Mouse (Mus musculus) heart, embryonic 14.5 days (tissue): ENCODE results near the gene Ppp4r4. TPM values are rescaled to one million over a fixed set of nuclear protein-coding genes. Genes with fewer than 3 reads are reported as not detected.
"Not testable (repeated sequence)": the region's sequence is repeated elsewhere in the genome, so short reads cannot be mapped to it uniquely, and the experiment has no call there.

ENCODE experiments used
- ATAC-seq: fragments of 200-750 bp; cut with Nextera tagmentation; 2 replicates; pipeline ENCODE4 v1.8.0; 2017; ENCODE audit warnings: low read depth, moderate TSS enrichment; ENCODE audit not compliant: insufficient number of reproducible peaks, insufficient read depth, low FRiP score
- H3K27ac ChIP-seq, 2 experiments: fragments of 200-500 bp in 1 of 2; fragments of 300-500 bp in 1 of 2; sonication (generic) in 1 of 2; replicated peaks in 1 of 2; 2 replicates each; pipeline ENCODE4 v1.5.1; 2012 to 2014; ENCODE audit warnings: low read depth in 2 of 2, low read length in 2 of 2, control low read depth in 1 of 2, mild to moderate bottlenecking in 1 of 2, mixed read lengths in 1 of 2; ENCODE audit not compliant: control insufficient read depth in 1 of 2, insufficient read depth in 1 of 2
- H3K27me3 ChIP-seq: fragments of 300-500 bp; sonication (generic); 2 replicates; pipeline ENCODE4 v1.6.1; 2014; ENCODE audit warnings: mild to moderate bottlenecking, low read length, control low read depth; ENCODE audit not compliant: control insufficient read depth, insufficient read depth
- H3K36me3 ChIP-seq: fragments of 300-500 bp; sonication (generic); 2 replicates; pipeline ENCODE4 v1.6.1; 2014; ENCODE audit warnings: mild to moderate bottlenecking, control low read depth, low read length, mixed read lengths; ENCODE audit not compliant: control insufficient read depth, insufficient read depth
- H3K4me1 ChIP-seq, 2 experiments: fragments of 200-500 bp in 1 of 2; fragments of 300-500 bp in 1 of 2; sonication (generic) in 1 of 2; 2 replicates each; pipeline ENCODE4 v1.6.1; 2012 to 2014; ENCODE audit warnings: low read length in 2 of 2, control low read depth in 1 of 2, mixed read lengths in 1 of 2; ENCODE audit not compliant: control insufficient read depth in 2 of 2, insufficient read depth in 2 of 2
- H3K4me2 ChIP-seq: fragments of 300-500 bp; sonication (generic); 2 replicates; pipeline ENCODE4 v1.6.1; 2014; ENCODE audit warnings: mild to moderate bottlenecking, low read length
- H3K4me3 ChIP-seq, 2 experiments: fragments of 200-500 bp in 1 of 2; fragments of 300-500 bp in 1 of 2; sonication (generic) in 1 of 2; 2 replicates each; pipeline ENCODE4 v1.5.1; 2012 to 2014; ENCODE audit warnings: low read length in 2 of 2, mild to moderate bottlenecking in 2 of 2, control low read depth in 1 of 2, low read depth in 1 of 2, moderate library complexity in 1 of 2; ENCODE audit not compliant: control insufficient read depth in 1 of 2, insufficient read depth in 1 of 2
- H3K9ac ChIP-seq: fragments of 300-500 bp; sonication (generic); 2 replicates; pipeline ENCODE4 v1.6.1; 2014; ENCODE audit warnings: mild to moderate bottlenecking, low read length
- H3K9me3 ChIP-seq: fragments of 300-500 bp; sonication (generic); 2 replicates; pipeline ENCODE4 v1.6.1; 2016; ENCODE audit warnings: low read length, control low read depth; ENCODE audit not compliant: control insufficient read depth
- WGBS: fragments of 180-500 bp; shearing (Covaris S2); extraction: QIAGEN DNeasy Blood & Tissue Kit; methylation state at CpG from one replicate; pipeline ENCODE4 v1.1.7; 2014; 5-methylcytosine and 5-hydroxymethylcytosine counted together
- polyA plus RNA-seq: library from polyadenylated mRNA; unstranded; fragments of >200 nt; fragmentation: Nextera tagmentation; extraction: Ambion mirVana; gene quantifications from 2 replicates; pipeline ENCODE4 v1.2.1, GENCODE M21; 2014

Ppp4r4 gene
- polyA plus RNA-seq, 1 experiment from 2014 or later = 0.26 TPM

DNA sequence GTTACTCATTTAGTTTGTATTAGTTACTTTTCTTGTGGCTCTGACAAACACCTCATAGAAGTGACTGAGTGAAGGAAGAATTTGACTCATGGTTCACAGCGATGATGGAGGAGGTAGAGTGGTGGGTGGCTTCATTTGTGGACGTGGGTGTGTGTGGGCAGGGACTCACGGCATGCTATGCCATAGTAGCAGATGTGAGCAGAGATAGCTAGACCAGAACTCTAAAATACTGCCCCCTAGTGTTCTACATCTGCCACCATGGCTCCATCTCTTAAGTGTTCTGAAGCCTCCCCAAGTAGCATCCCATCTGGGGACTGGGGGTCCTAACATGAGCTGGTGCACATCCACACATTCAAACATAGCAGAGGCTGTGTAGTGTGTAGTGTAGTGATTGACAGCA, 21.4 kb downstream of the Ppp4r4 start:
- 0 out of 2 replicates have a peak, but pooled peaks cover 2% of the 10 kb centered on the region for H3K9me3 ChIP-seq
- 70% methylated on average over 3 of the region's 3 CpGs for WGBS
- no peak for ATAC-seq
- H3K4me3 ChIP-seq = no peak overlapping the region
- no peak overlapping the region for H3K27ac ChIP-seq
- H3K4me1 ChIP-seq = no peaks in the 10 kb centered on the region
- H3K36me3 ChIP-seq = no peaks in the 10 kb centered on the region
- no peak overlapping the region for H3K9ac ChIP-seq
- H3K4me2 ChIP-seq = no peak overlapping the region
- no peaks in the 10 kb centered on the region for H3K27me3 ChIP-seq

DNA sequence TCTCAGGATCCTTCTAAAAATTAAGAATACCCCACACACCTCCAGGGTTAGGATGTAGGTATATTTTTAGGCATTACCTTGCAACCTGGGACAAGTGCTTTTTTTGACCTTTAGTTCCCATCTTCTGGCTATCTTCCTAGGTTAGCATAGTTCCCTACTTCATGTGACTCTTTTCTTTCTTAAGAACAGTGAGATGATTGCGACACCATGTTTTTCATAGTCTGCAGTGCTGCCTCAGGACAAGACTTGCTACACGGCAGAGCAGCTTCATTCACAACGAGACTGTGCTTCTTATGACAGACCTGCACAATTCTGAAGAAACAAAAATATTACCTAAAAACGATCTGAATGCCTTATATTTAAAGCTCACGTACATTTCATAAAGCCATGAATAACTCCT, 24.8 kb downstream of the Ppp4r4 start:
- no peak for ATAC-seq
- H3K36me3 ChIP-seq = no peaks in the 10 kb centered on the region
- 0 out of 2 replicates have a peak, but pooled peaks cover 2% of the 10 kb centered on the region for H3K9me3 ChIP-seq
- H3K4me2 ChIP-seq = no peak overlapping the region
- H3K4me3 ChIP-seq = no peak overlapping the region
- H3K27me3 ChIP-seq = no peaks in the 10 kb centered on the region
- no peak overlapping the region for H3K27ac ChIP-seq
- WGBS = 78% methylated on average over 5 of the region's 5 CpGs
- H3K4me1 ChIP-seq = no peaks in the 10 kb centered on the region
- H3K9ac ChIP-seq = no peak overlapping the region

DNA sequence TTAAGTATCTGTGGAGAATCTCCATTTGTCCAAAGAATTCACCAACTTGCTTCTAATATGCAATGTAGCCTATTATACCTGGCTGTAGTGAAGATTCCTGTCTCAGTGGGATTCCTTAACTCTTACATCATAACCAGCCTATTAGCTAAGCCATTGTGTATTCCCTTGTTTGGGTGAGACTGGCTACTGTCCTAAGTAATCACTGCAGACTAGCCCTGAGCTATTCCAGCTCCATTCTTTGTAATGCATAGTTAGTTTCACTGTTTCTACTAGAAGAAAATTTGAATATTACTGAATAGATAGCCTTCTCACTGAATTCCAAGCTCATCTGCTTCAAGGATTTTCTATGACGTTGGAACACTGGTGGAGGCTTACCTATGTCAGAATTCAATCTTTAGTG, 32.6 kb downstream of the Ppp4r4 start:
- H3K9me3 ChIP-seq = no peaks in the 10 kb centered on the region
- 35% methylated on average over 1 of the region's 1 CpGs for WGBS
- H3K27me3 ChIP-seq = no peaks in the 10 kb centered on the region
- no peak overlapping the region for H3K4me2 ChIP-seq
- H3K9ac ChIP-seq = no peak overlapping the region
- H3K36me3 ChIP-seq = no peaks in the 10 kb centered on the region
- H3K4me1 ChIP-seq = no peaks in the 10 kb centered on the region
- no peak for ATAC-seq
- H3K27ac ChIP-seq = no peak overlapping the region
- H3K4me3 ChIP-seq = no peak overlapping the region

DNA sequence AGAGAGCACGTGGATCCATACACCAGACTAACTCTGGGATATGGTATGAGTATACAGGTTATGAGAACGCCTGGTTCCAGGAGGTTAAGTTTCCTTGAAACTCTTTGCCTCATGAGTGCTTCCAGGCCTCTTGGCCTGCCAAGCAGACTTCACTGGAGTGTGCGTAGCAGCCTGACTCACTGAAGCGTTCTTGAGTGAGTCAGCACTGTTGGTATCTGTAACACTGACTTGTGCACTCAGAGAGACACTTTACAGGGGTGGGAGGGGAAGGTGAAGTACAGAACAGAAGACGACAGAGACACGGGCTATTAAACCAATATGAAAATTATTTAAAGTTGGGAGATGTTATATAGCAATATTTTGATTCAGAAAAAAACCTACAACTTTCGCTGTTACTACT, 33.1 kb downstream of the Ppp4r4 start:
- H3K27ac ChIP-seq = no peak overlapping the region
- H3K4me1 ChIP-seq = no peaks in the 10 kb centered on the region
- no peak overlapping the region for H3K9ac ChIP-seq
- H3K9me3 ChIP-seq = no peaks in the 10 kb centered on the region
- H3K4me2 ChIP-seq = no peak overlapping the region
- WGBS = 66% methylated on average over 7 of the region's 7 CpGs
- H3K27me3 ChIP-seq = no peaks in the 10 kb centered on the region
- no peaks in the 10 kb centered on the region for H3K36me3 ChIP-seq
- H3K4me3 ChIP-seq = no peak overlapping the region
- ATAC-seq = no peak

DNA sequence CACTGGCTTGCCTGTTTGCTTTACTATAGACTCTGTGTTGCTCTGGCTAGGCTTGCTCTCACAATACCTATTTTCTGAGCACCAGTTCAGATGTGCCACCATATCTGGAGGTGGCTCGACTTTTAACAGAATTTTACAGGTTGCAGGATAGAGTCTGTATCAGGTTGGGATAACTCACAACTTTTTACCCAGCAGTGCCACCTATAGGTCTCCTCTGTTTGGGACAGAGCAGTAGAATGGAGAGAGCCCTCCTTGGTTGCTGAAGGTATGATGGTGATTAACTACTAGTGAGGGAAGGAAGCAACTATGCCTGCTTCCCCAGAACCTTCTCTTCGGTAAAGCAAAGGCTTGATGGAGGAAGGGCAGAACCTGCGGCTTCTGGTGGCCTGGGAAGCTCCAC, 35.0 kb downstream of the Ppp4r4 start:
- no peaks in the 10 kb centered on the region for H3K4me1 ChIP-seq
- H3K9ac ChIP-seq = no peak overlapping the region
- no peak for ATAC-seq
- 49% methylated on average over 3 of the region's 3 CpGs for WGBS
- no peak overlapping the region for H3K4me2 ChIP-seq
- H3K9me3 ChIP-seq = no peaks in the 10 kb centered on the region
- no peaks in the 10 kb centered on the region for H3K36me3 ChIP-seq
- no peak overlapping the region for H3K4me3 ChIP-seq
- H3K27me3 ChIP-seq = no peaks in the 10 kb centered on the region
- H3K27ac ChIP-seq = no peak overlapping the region

DNA sequence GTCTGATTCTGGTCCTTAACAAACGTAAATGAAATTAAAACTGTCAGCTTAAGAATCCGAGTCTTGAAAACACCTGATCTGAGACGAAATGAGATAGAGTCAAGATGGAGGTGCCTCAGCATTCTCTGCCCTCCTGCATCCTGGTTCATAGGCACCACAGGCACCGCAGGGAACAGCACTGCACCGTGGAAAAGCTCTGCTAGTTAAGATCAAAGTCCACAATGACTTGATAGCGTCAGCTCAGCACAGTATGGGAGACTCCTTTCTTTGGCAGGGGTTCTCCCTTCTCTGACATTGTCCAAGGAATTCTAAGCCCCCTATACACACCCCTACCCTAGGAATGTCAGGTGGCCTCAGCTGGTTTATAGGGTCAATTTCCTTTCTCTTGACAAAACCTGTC, 37.6 kb downstream of the Ppp4r4 start:
- no peaks in the 10 kb centered on the region for H3K4me1 ChIP-seq
- no peaks in the 10 kb centered on the region for H3K9me3 ChIP-seq
- no peaks in the 10 kb centered on the region for H3K36me3 ChIP-seq
- H3K9ac ChIP-seq = no peak overlapping the region
- no peak overlapping the region for H3K4me2 ChIP-seq
- 44% methylated on average over 6 of the region's 6 CpGs for WGBS
- H3K27ac ChIP-seq = no peak overlapping the region
- H3K27me3 ChIP-seq = no peaks in the 10 kb centered on the region
- no peak for ATAC-seq
- H3K4me3 ChIP-seq = no peak overlapping the region

DNA sequence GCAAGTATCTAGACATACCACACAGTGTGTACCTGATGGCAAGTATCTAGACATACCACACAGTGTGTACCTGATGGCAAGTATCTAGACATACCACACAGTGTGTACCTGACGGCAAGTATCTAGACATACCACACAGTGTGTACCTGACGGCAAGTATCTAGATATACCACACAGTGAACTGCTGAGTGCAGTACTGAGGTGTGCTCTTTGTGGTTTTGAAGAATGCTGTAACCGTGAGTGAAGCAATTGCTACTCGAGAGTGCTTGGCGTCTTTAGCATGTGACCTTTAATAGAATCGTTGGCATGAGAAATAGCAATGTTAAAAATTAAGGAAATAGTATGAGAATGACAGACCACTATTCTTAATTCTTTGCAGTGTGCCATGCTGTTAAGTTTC, 46.1 kb downstream of the Ppp4r4 start:
- not testable (repeated sequence) for ATAC-seq
- whole genome bisulfite sequencing = 85% methylated on average over 6 of the region's 6 CpGs

DNA sequence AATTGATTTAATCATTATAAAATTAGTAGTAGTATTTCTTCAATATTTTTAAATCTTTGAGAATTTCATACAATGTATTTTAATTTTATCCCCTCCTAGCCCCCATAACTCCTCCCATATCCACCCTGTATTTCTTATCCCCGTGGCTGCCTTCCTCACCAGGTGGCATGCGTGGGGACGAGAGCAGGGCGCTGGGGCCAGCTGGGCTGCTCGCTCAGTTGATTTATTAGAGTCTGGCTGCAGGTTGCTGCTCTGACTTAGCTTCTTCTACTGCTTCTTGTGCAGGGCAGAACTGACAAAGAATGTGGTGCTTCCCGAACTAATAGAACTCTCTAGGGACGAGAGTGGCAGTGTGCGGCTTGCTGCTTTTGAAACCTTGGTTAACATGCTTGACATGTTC, 51.7 kb downstream of the Ppp4r4 start:
- Histone ChIP-seq H3K4me3 (no peak overlapping the region), H3K4me2 (no peak overlapping the region), H3K27ac (no peak overlapping the region), H3K27me3 (no peaks in the 10 kb centered on the region), H3K9ac (no peak overlapping the region), H3K4me1 (no peaks in the 10 kb centered on the region), H3K9me3 (no peaks in the 10 kb centered on the region), H3K36me3 (no peaks in the 10 kb centered on the region)
- WGBS = 80% methylated on average over 8 of the region's 8 CpGs
- no peak for ATAC-seq

More for the DNA sequence above, 46.1 kb downstream of the Ppp4r4 start:
- not testable (repeated sequence) for H3K27me3 ChIP-seq, H3K9ac ChIP-seq, H3K4me1 ChIP-seq, H3K4me3 ChIP-seq, H3K36me3 ChIP-seq, H3K27ac ChIP-seq, H3K9me3 ChIP-seq, H3K4me2 ChIP-seq
